Mouse (Mus musculus) kidney, embryonic 15.5 days (tissue): ENCODE data around the gene H2-M10.2. TPM values are rescaled to one million over a fixed set of nuclear protein-coding genes. Genes with fewer than 3 reads are reported as not detected.
"Not testable (repeated sequence)": the region's sequence is repeated elsewhere in the genome, so short reads cannot be mapped to it uniquely, and the experiment has no call there.

ENCODE experiments used
- ATAC-seq: fragments of 200-750 bp; cut with Nextera tagmentation; replicated peaks from 2 replicates; pipeline ENCODE4 v1.8.0; 2017; ENCODE audit warnings: moderate TSS enrichment; ENCODE audit not compliant: low FRiP score
- H3K27ac ChIP-seq: fragments of 300-500 bp; sonication (generic); 2 replicates; pipeline ENCODE4 v1.5.1; 2015; ENCODE audit warnings: mild to moderate bottlenecking, inconsistent platforms
- H3K27me3 ChIP-seq: fragments of 300-500 bp; sonication (generic); 2 replicates; pipeline ENCODE4 v1.6.1; 2015; ENCODE audit warnings: inconsistent platforms
- H3K36me3 ChIP-seq: fragments of 300-500 bp; sonication (generic); 2 replicates; pipeline ENCODE4 v1.6.1; 2015; ENCODE audit warnings: inconsistent platforms
- H3K4me1 ChIP-seq: fragments of 300-500 bp; sonication (generic); 2 replicates; pipeline ENCODE4 v1.6.1; 2015; ENCODE audit warnings: inconsistent platforms
- H3K4me2 ChIP-seq: fragments of 300-500 bp; sonication (generic); 2 replicates; pipeline ENCODE4 v1.6.1; 2015; ENCODE audit warnings: moderate library complexity, mild to moderate bottlenecking, inconsistent platforms
- H3K4me3 ChIP-seq: fragments of 300-500 bp; sonication (generic); replicated peaks from 2 replicates; pipeline ENCODE4 v1.5.1; 2015; ENCODE audit warnings: mild to moderate bottlenecking, inconsistent platforms
- H3K9ac ChIP-seq: fragments of 300-500 bp; sonication (generic); 2 replicates; pipeline ENCODE4 v1.6.1; 2015; ENCODE audit warnings: mild to moderate bottlenecking, inconsistent platforms
- H3K9me3 ChIP-seq: fragments of 300-500 bp; sonication (generic); replicated peaks from 2 replicates; pipeline ENCODE4 v1.6.1; 2016; ENCODE audit warnings: inconsistent platforms
- WGBS: fragments of 180-500 bp; shearing (Covaris S2); methylation state at CpG from one replicate; pipeline ENCODE4 v1.1.7; 2015; ENCODE audit warnings: mixed read lengths; 5-methylcytosine and 5-hydroxymethylcytosine counted together
- polyA plus RNA-seq: library from polyadenylated mRNA; unstranded; fragments of >200 nt; fragmentation: Nextera tagmentation; extraction: Ambion mirVana; gene quantifications from 2 replicates; pipeline ENCODE4 v1.2.1, GENCODE M21; 2015

Gene H2-M10.2
- polyA plus RNA-seq = 0.14 TPM in 1 of 2 replicates, not detected in the other

GRCm38 (mm10) chr17:36286390-36286789 lies at the start of gene H2-M10.2:
H2-M10.2 (minus strand) TSS chr17:36286490.
- Histone ChIP-seq H3K4me1 (no peaks in the 10 kb centered on the region), H3K9me3 (no peaks in the 10 kb centered on the region)
- WGBS = 88% methylated on average over 2 of the region's 2 CpGs

DNA sequence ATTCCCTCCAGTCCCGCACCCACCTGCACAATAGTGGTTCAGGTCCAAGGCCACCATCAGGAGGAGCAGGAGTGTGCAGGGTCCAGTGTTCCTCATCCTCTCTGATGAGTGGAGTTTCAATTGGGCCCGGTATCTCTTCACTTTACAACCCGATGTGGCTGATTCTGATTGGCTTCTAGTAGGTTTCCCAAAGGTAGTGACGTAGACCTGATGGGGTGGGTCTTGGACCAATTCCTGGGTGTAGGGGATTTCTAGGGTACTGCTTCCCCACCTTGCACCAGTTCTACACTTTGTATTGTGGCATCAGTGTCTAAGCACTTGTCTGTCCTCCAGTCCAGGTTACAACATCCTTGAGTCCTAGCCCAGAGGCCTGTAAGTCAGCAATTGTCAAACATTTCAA lies 39.8 kb upstream of the H2-M10.2 start, which contains the start of gene H2-M10.1:
TSS of gene H2-M10.1 (minus strand) at position 101 of the 400 bp plus-strand sequence.
- WGBS = 92% methylated on average over 4 of the region's 4 CpGs
- H3K4me3 ChIP-seq = no peak within 1 kb of the TSS
- no peak within 1 kb of the TSS for H3K27ac ChIP-seq
- no peak for ATAC-seq
- H3K9ac ChIP-seq = no peak within 1 kb of the TSS
- no peaks in the 10 kb centered on the region for H3K4me1 ChIP-seq
- no peaks in the 10 kb centered on the region for H3K27me3 ChIP-seq
- H3K9me3 ChIP-seq = no peaks in the 10 kb centered on the region
- H3K4me2 ChIP-seq = no peak within 1 kb of the TSS
- H3K36me3 ChIP-seq = no peaks in the 10 kb centered on the region

More at GRCm38 (mm10) chr17:36286390-36286789, at the start of gene H2-M10.2:
- H3K36me3 ChIP-seq = peaks cover 14% of the 10 kb centered on the region
- no peaks in the 10 kb centered on the region for H3K27me3 ChIP-seq
- H3K27ac ChIP-seq = no peak within 1 kb of the TSS
- ATAC-seq = no peak
- H3K4me3 ChIP-seq = no peak within 1 kb of the TSS
- no peak within 1 kb of the TSS for H3K4me2 ChIP-seq
- H3K9ac ChIP-seq = no peak within 1 kb of the TSS

DNA sequence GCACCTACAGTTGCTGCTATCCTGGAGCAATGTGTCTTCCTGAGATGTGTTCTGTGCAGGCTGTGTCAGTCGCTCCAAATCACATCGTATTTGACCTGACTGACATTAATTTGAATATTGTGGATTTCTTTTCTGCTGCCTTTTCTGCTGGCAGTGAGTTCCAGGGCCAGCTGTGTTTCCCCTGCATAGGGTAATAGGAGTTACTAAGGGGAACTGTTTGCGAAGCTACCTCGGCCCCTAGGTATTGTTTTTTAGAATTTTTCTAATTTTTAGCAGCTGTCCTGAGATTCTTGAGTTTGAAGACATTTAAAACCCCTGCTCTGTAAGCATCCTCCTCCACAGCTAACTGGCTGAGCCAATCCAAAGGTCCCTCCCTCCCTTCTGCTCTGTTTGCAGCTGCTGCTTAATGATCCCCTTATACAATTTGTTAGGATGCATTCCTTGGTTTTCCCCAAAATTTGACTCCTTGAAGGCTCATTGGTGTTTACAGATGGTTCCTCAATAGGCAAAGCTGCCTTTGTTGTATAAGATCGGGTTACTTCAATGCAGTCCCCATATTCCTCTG lies 29.5 kb upstream of the H2-M10.2 start:
- WGBS = 21% methylated on average over 5 of the region's 5 CpGs
- Histone ChIP-seq H3K4me3 (peak overlapping the region; percentile 55), H3K9ac (no peak overlapping the region; the same call in 1 of the 2 replicates), H3K9me3 (no peaks in the 10 kb centered on the region), H3K27me3 (no peaks in the 10 kb centered on the region), H3K4me2 (peak overlapping the region; percentile 80), H3K36me3 (no peaks in the 10 kb centered on the region), H3K4me1 (0 out of 2 replicates have a peak, but pooled peaks cover 6% of the 10 kb centered on the region), H3K27ac (peak overlapping the region; percentile 81)
- ATAC-seq = peak; percentile 60

GRCm38 (mm10) chr17:36315041-36315688 lies 28.9 kb upstream of the H2-M10.2 start:
- no peaks in the 10 kb centered on the region for H3K9me3 ChIP-seq
- 0 out of 2 replicates have a peak, but pooled peaks cover 6% of the 10 kb centered on the region for H3K4me1 ChIP-seq
- H3K36me3 ChIP-seq = no peaks in the 10 kb centered on the region
- WGBS = under 1% methylated on average over 19 of the region's 19 CpGs
- H3K27ac ChIP-seq = peak overlapping the region; percentile 81
- peak overlapping the region; percentile 80 for H3K4me2 ChIP-seq
- peak overlapping the region; percentile 55 for H3K4me3 ChIP-seq
- H3K27me3 ChIP-seq = no peaks in the 10 kb centered on the region
- peak overlapping the region; percentile 45 for H3K9ac ChIP-seq
- peak; percentile 85 for ATAC-seq

- WGBS = 5% methylated on average over 9 of the region's 9 CpGs
These were observed 28.2 kb upstream of the H2-M10.2 start for GRCm38 (mm10) chr17:36314511-36314910.

GRCm38 (mm10) chr17:36309293-36309692 lies 23.0 kb upstream of the H2-M10.2 start:
- H3K27ac ChIP-seq = no peak overlapping the region
- WGBS = 29% methylated on average over 1 of the region's 1 CpGs
- no peak overlapping the region for H3K9ac ChIP-seq
- ATAC-seq = no peak
- H3K27me3 ChIP-seq = no peaks in the 10 kb centered on the region
- H3K4me2 ChIP-seq = no peak overlapping the region
- no peaks in the 10 kb centered on the region for H3K9me3 ChIP-seq
- H3K4me1 ChIP-seq = no peaks in the 10 kb centered on the region
- H3K4me3 ChIP-seq = no peak overlapping the region
- H3K36me3 ChIP-seq = no peaks in the 10 kb centered on the region

More at GRCm38 (mm10) chr17:36314511-36314910, 28.2 kb upstream of the H2-M10.2 start:
- H3K9me3 ChIP-seq = no peaks in the 10 kb centered on the region
- H3K4me3 ChIP-seq = peak overlapping the region; percentile 55
- peak overlapping the region; percentile 80 for H3K4me2 ChIP-seq
- H3K4me1 ChIP-seq = 0 out of 2 replicates have a peak, but pooled peaks cover 6% of the 10 kb centered on the region
- H3K9ac ChIP-seq = peak overlapping the region; percentile 45; the same call in 1 of the 2 replicates
- H3K27me3 ChIP-seq = no peaks in the 10 kb centered on the region
- H3K27ac ChIP-seq = peak overlapping the region; percentile 81
- peak; percentile 53; the same call in 1 of the 2 replicates for ATAC-seq
- no peaks in the 10 kb centered on the region for H3K36me3 ChIP-seq

DNA sequence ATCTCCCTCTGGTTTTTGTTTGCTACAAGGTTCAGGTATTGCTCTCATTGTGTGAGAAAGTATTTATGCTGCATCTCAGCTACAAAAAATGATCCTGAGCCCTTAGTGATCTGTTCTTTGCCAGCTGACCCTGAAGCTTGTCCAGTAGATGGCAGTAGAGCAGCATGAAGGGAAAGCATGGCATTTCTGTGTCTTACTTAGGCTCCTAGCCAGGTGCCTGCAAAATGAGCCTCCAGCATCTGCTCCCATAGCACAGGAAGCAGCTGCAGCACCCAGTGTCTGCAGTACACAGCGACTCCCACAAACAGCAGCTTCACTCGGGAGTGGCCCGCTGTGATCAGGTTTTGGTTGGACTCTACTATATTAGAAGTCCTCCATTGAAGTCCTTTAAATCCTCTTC lies 22.6 kb upstream of the H2-M10.2 start:
- H3K4me3 ChIP-seq, H3K9ac ChIP-seq, H3K27me3 ChIP-seq, H3K9me3 ChIP-seq, H3K4me1 ChIP-seq, H3K4me2 ChIP-seq, H3K27ac ChIP-seq, H3K36me3 ChIP-seq: not testable (repeated sequence)
- 0% methylated on average over 3 of the region's 3 CpGs for WGBS
- 0 out of 2 replicates have a peak, but pooled peaks have one; percentile 49 for ATAC-seq

GRCm38 (mm10) chr17:36281521-36282245 lies 4.6 kb downstream of the H2-M10.2 start:
- Histone ChIP-seq H3K4me2 (no peak overlapping the region), H3K27ac (no peak overlapping the region), H3K27me3 (no peaks in the 10 kb centered on the region), H3K4me1 (no peaks in the 10 kb centered on the region), H3K9ac (no peak overlapping the region), H3K36me3 (peaks cover 50% of the 10 kb centered on the region), H3K9me3 (no peaks in the 10 kb centered on the region), H3K4me3 (no peak overlapping the region)
- no peak for ATAC-seq
- 90% methylated on average over 4 of the region's 4 CpGs for WGBS

DNA sequence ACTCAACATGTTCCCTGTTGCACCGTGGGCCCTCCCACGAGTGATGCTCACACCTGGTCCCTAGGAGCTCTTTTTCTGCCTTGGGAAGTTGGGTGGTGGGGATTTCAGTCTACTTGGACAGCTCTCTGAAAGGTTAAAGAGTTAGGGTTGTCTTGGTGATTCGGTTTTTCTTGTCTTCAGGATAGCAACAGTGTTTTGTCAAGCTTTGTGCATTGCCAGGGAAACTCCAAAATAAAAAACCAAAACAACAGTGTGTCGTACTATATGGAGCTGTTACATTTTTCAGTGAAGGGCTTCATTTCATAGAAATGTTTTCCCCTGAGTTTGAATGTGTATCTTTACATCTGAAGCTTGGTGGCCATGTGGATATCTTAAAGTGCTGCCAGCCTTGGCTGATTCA lies 11.5 kb downstream of the H2-M10.2 start:
- no peak for ATAC-seq
- no peaks in the 10 kb centered on the region for H3K27me3 ChIP-seq
- H3K27ac ChIP-seq = no peak overlapping the region
- WGBS = 95% methylated on average over 4 of the region's 4 CpGs
- H3K4me1 ChIP-seq = peaks cover 30% of the 10 kb centered on the region
- peaks cover 44% of the 10 kb centered on the region for H3K36me3 ChIP-seq
- H3K4me2 ChIP-seq = no peak overlapping the region
- no peaks in the 10 kb centered on the region for H3K9me3 ChIP-seq
- no peak overlapping the region for H3K4me3 ChIP-seq
- no peak overlapping the region for H3K9ac ChIP-seq

GRCm38 (mm10) chr17:36273796-36274195 lies 12.5 kb downstream of the H2-M10.2 start:
- ATAC-seq = no peak
- WGBS = 93% methylated on average over 4 of the region's 4 CpGs
- Histone ChIP-seq H3K9me3 (no peaks in the 10 kb centered on the region), H3K4me2 (0 out of 2 replicates have a peak overlapping the region, but pooled peaks have one; percentile 5), H3K9ac (no peak overlapping the region), H3K4me1 (peaks cover 32% of the 10 kb centered on the region), H3K4me3 (no peak overlapping the region), H3K36me3 (peaks cover 39% of the 10 kb centered on the region), H3K27ac (no peak overlapping the region), H3K27me3 (no peaks in the 10 kb centered on the region)

DNA sequence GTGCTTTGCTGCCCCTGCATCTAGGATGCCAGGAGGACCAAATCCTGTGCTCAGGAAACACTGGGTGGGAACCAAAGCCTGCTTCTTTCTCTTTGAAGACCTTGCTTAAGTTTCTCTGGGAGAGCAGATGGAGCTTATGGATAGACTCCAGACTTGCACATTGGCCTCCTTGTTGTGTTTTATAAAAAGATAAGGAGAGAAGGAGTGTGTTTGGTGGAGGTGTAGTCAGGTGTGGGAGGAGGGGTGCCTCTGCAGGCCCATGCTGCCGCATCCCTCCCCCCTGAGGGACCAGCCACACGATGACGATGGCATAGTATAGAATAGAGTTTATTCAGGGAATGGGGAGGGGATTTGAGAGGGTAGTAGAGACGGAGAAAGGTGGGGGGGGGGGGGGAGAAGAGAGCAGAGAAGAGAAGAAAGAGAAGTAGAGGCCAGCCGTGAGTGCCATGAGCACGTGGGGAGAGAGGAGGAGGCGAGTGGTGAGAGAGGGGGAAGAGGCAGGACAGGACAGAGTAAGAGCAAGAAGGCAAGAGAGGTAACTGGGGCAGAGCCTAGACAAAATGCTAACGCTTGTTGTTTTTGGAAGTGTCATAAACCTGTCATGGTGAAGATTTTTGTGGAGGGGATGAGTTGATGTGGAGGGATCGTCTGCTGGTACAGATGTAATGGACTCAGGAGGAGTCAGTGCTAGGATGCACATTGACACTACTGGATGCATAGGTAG lies 13.5 kb downstream of the H2-M10.2 start:
- Histone ChIP-seq H3K27ac (no peak overlapping the region), H3K4me1 (peaks cover 32% of the 10 kb centered on the region), H3K9ac (peak overlapping the region; percentile 96), H3K36me3 (peaks cover 37% of the 10 kb centered on the region), H3K27me3 (no peaks in the 10 kb centered on the region), H3K4me3 (peak overlapping the region; percentile 87), H3K4me2 (peak overlapping the region; percentile 87), H3K9me3 (no peaks in the 10 kb centered on the region)
- 81% methylated on average over 9 of the region's 9 CpGs for WGBS
- no peak for ATAC-seq
